Mouse (Mus musculus): ENCODE data around the gene Brpf3.
"Not testable (repeated sequence)": the region's sequence is repeated elsewhere in the genome, so short reads cannot be mapped to it uniquely, and the experiment has no call there.

Gene Brpf3

DNA sequence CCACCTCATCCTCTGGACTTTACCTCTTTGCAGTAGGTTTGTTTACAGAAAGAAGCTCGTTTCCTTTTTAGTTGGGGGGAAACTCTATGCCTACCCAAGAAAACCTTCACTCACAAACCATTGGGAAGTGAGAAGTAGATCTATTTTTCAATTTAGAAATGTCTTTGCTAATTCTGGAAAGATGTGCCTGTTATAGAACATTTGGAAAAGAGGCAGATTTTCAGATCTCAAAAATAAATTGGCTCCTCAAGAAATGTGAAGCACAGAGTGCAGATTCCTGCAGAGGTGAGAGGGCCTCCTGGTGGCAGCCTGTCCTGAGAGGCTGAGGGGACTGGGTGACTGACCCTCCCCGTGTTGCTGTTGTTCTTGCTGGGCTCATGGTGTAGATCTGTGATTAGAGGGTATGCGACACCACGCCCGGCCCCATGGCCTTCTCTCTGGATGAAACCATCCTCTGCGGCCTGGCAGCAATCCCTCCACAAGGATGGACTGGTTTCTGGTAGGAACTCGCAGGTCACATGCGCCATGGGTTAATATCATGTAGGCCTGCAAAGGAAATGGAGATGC, 26.9 kb downstream of the Brpf3 start:
- DNase-seq (ENCODE audit: low spot score in 2 of 2), result peak; percentile 14 to 22

DNA sequence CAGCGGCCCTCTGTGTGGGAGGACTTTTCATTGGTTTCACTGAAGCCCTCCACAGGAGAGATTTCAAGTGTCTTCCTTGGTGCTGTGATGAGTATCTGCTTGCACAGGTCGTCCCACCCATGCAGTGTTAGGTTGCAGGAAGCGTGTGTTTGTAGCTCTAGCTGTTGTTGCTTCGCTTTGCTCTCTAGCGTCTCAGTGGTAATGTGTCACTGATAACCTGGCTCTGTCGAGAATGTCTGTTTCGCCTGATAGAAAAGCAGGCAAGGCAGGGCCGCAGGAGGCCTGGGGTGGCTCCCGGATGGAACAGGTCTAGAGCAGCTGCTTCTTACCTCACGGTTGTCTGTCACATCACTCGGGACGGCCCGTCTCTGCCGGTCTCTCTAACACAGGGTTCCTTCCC, 28.2 kb downstream of the Brpf3 start:
- DNase-seq (ENCODE audit: low spot score in 2 of 2), result no peak

DNA sequence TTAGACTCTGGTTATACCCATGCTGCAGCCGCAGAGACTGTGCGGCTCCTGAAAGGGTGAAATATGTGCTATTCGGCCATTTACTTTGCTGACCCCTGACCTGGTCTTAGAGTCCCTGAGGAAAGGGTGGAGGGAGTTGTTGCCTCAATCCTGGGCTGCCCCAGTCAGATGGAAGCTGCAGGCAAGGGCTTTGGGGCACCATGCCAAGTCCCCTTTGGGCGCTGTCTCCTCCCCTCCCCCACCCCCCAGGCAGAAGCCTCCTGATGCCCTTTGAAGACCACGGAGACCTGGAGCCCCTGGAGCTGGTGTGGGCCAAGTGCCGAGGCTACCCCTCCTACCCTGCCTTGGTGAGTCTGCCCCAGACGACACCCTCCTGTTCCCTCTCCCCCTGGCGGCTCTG, 30.2 kb downstream of the Brpf3 start:
- no peak for DNase-seq (ENCODE audit: low spot score in 2 of 2)

DNA sequence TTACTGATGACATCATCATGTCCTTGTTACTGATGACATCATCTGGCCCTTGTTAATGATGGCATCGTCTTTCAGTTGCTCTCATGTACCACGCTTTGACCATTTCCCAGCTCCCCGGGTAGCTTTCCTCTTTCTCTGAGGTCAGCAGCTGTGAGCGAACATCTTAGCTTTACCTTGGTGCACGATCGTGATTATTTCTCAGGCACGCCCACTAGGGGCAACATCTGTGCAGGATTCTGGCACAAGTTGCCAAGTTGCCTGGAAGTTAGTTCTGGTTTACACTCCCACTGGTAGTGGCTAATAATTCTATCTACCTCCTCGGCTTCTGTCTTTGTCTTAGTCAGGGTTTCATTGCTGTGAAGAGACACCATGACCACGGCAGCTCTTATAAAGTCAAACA, 31.1 kb downstream of the Brpf3 start:
- DNase-seq (ENCODE audit: low spot score in 2 of 2), result no peak

DNA sequence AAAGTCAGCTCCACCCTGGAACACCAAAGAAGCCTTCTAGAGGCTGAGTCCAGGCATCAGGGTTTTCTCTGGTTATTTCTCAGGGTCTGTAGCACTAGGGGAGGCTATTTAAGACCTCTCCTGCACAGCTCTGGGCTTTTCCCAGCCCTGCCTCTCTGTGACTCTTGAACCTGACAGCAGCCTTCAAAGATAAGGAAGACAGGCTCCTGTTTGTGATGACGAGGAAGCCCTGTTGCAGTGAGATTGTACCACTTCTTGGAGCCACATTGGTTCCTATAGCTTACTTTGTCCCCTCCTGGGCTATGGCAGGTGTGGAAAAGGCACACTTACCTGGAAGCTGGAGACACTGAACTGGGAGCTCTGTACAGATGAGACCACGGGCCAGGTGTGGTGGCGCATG, 32.0 kb downstream of the Brpf3 start:
- no peak for DNase-seq (ENCODE audit: low spot score in 2 of 2)

DNA sequence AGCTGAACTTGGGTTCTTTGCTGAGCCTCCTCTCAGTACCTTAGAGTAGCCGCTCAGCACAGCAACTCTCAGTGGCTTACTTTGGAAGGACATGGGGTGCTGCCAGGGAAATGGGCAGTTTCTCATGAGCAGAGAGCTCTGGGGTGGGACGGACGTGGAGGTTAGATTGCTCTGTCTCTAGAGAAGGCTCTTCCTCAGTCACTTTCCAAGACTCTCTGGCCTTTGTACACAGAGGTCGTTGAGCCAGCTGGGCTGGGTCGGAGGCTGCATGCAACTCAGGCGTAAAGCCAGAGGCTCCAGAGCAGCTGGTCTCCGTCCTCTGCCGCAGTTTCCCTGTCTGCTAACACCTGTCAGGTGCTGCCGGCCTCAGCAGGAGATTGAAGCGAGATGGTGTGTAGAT, 33.8 kb downstream of the Brpf3 start:
- DNase-seq (ENCODE audit: low spot score in 2 of 2), result no peak

DNA sequence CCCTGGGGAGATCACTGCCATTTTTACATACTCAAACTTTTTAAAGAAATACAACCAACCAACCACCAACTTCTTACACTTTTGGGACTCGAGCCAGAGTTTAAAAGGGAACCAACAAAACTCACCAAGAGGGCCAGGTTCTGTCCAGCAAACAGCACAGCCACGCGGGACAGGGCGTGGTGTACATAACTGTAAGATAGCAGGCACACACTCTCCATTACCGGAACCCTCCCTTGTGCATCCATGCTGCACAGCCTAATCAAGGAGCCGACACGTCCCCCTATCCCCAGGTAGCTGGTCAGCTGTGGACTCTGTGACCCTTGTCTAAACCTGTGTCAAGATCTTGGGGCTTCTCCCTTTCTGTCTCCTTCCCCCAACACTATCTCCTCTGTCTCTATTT, 37.0 kb downstream of the Brpf3 start:
- DNase-seq (ENCODE audit: low spot score in 2 of 2), result no peak

DNA sequence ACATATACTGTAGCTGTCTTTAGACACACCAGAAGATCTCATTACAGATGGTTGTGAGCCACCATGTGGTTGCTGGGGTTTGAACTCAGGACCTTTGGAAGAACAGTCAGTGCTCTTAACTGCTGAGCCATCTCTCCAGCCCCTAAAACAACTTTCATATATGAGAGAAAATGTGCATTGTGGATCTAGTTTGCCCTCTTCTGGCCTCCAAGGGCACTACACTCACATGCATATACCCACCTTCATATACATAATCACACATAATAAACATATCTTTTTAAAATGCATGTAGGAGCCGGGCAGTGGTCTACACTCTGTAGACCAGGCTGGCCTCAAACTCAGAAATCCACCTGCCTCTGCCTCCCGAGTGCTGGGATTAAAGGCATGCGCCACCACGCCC, 41.1 kb downstream of the Brpf3 start:
- not testable (repeated sequence) for DNase-seq (ENCODE audit: low spot score in 2 of 2)

DNA sequence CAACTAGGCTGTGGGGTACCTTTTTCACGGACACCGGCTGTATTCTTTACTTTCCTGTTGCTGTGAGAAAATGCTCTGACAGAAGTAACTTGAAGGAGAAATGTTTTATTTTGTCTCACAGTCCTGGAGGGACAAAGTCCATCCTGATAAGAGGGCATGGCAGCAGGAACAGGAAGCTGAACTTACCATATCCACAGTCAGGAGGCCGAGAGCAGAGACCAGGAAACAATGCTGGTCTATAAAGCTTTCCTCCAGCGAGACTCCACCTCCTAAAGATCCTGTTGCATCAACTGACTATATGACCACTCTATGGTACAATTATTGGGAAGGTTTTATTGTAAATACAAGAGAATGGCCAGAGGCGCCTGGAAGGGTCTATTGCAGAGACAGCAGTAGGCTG, 42.8 kb downstream of the Brpf3 start:
- DNase-seq (ENCODE audit: low spot score in 2 of 2), result no peak

DNA sequence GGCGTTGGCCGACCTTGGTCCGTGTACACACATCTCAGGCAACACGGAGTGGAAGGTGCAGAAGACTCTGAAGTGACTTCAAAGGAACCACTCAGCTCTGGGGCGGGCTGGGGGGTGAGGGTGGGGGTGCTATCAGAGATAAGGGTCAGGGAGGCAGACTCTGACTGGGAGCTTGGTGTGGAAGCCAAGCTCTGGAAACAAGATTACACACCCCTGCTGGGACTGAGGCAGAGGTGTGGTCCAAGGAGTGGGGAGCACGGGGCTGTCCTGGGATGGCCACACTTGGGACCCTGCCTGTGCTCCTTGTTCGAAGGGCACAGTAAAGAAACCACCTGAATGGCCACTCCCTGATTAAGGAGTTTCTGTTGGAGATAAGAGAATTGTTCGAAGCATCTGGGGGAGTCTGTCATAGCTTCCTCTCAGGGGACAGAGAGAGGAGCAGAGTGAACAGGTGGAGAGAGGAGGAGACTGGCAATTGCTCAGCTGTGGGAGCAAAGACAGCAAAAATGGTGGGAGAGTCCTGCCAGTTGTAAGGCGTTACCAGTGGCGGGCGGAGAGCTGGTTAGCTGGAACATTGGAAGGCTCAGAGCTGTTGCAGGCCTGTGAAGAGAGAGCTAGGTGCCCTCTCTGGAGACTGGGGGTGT, 46.2 kb downstream of the Brpf3 start:
- peak in 1 of 2 experiments; percentile 33 for DNase-seq (ENCODE audit: low spot score in 2 of 2)

DNA sequence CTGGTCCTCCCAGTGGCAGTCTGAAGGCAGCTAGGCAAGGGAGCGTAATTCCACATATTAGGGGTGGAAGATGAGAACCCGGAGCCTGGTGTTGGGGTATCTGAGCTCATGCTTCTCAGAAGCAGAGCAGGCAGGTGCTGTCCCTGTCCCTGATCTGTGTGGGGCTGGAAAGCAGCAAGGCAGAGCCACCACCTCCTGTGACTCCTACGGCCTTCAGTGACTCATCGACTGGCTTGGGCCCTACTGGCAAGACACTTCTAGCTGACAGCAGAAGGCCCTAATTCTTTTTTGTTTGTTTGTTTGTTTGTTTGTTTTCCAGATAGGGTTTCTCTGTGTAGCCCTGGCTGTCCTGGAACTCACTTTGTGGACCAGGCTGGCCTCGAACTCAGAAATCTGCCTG, 49.6 kb downstream of the Brpf3 start:
- DNase-seq (ENCODE audit: low spot score in 2 of 2), result no peak

DNA sequence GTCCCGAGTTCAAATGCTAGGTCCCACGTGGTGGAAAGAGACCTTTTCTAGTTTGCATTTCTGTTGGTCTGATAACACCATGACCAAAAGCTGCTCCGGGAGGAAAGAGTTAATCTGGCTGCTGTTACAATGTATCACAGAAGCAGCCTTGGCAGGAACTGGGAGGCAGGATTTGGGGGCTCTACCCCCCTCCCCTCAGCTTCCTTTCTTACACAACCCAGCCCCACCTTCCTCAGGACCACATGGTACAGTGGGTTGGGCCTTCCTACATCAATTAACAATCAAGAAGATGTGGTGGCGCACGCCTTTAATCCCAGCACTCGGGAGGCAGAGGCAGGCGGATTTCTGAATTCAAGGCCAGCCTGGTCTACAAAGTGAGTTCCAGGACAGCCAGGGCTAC, 53.5 kb downstream of the Brpf3 start:
- DNase-seq (ENCODE audit: low spot score in 2 of 2), result no peak

DNA sequence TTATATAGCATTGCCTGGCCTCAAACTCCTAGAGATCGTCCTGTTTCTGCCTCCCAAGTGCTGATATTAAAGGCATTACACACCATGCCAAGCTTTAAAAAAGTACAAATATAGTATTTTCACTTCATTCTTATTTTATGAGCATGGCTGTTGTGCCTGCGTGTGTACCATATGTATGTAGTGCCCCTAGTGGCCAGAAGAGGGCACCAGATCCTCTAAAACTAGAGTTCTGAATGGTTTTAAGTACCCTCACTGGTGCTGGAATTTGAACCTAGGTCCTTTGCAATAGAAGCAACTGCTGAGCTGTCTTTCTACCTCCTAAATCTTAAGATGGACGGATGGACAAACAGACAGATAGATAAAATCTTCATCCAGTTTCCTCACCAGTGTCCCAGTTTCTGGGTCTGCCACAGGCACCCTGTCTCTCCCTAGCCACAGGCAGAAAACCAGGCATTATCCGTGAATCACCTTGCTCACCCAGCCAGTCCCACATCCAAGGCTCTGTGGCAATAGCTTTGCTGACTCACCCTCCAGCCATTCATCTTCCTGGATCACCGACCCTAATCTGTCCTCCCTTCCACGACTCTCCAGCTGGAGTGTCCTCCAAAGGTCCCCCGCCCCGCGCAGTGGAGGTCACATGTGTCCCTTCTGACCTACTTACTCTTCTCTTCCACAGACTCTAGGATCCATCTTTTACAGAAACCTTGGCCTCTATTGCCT, 54.4 kb downstream of the Brpf3 start:
- DNase-seq (ENCODE audit: low spot score in 2 of 2), result no peak

DNA sequence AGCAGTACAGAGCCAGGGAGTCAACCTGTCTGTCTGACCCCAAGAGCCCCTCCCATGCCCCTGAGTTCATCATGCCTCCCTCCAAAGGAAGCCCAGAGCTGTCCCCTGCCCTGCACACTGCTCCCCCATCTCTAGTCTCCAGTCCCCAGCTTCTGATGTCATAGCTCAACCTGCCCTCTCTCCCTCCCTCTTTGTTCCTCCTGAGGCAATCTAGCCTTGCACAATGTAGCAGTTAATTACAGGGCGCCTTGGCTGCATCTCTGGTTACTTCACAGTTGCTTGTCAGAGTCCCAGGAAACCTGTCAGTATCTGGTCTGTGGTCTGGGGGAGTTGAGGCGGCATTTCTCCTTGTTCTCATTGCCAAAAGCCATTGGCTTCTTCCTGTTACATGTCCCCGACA, 55.1 kb downstream of the Brpf3 start:
- no peak for DNase-seq (ENCODE audit: low spot score in 2 of 2)

DNA sequence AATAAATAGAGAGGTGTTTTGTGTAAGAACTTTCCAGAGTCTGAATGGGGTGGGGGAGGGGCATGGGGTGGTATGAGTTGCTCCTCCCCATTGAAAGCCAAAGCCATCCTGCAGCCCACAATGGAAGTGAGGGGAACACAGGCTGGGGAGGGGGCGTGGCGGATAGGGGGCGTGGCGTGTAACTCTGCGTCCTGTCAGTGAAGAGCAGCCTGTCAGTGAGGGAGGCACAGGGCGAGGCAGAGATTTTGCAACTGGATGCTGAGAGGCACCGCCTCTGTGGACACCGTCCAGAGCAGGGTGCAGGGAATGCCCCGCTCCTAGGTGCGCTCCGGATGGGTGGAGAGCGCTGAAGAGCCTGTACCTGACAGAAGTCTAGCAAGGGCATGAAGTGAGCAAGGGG, 57.3 kb downstream of the Brpf3 start, which contains the start of gene Pnpla1:
Gene Pnpla1 (plus strand): TSS at position 207 of the 400 bp plus-strand sequence.
- no peak for DNase-seq (ENCODE audit: low spot score in 2 of 2)

DNA sequence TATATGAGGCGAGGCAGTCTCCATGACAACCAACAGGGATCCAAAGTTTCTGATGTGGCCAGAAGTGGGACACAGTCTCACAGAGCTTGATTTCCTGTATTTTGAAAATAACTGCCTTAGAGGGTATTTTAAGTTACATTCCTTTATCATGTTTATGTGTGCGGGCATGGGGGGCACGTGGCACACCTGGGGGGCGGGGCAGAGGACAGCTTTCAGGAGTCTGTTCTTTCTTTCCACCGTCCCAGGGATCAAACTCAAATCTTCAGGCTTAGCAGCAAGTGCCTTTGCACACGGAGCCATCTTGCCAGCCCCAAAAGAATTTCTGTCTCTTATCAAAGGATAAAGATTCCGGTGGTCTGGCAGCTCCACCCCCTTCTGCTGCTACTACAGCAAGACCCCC, 63.0 kb downstream of the Brpf3 start:
- DNase-seq (ENCODE audit: low spot score in 2 of 2), result no peak

DNA sequence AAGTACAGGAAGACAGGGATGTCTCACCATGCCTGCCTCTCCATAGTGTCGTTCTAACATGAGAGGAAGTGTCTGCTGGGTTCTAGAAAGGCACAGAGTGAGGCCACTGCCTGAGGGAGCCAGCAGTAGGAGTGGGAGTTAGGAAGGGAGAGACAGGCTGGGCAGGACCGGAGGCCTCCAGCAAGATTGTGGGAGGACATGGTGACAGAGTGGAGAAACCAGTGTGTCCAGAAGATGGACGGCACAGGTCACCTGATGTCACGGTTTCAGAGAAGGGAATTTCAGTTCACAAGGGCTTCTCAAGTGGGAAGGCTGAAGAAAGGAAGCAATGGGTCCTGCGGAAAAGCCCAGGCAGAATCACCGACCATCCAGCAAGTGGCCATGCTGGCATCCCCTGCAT, 63.6 kb downstream of the Brpf3 start:
- DNase-seq (ENCODE audit: low spot score in 2 of 2), result no peak

DNA sequence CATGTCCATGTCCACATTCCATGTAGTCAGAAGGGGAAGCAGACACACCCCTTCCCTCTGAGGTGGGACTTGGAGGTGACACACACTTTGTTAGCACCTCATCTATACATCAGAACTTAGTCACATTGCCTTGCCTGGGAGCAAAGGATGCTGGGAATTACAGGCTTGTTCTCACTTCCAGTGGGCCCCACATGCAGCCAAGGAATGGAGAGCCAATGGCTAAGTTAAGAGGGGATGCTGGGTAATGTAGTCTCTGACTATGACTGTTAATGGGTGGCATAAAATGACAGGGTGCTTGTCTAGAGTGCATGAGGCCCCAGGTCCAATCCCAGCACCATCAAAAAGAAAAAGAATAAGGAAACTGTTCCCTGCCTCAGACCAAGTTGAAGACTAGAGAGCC, 66.0 kb downstream of the Brpf3 start:
- DNase-seq (ENCODE audit: low spot score in 2 of 2), result no peak

DNA sequence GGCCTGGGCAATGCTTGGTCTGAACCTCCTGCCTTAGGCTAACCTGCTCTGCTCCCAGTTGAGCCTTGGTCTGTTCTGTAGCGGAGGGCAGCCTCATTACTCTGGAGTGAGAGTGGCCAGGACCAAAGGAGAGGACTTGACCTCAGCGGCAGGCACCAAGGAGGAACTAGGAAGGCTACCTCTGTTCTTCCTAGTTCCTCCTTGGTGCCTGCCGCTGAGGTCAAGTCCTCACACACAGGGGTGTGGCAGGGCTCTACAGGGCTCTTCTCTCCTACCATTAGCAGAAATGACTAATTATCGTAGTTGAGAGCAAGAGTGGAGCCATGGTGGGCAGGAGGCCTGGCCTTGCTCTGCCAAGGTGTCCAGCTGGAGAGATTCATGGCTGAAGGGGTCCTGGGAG, 66.5 kb downstream of the Brpf3 start:
- DNase-seq (ENCODE audit: low spot score in 2 of 2), result no peak

DNA sequence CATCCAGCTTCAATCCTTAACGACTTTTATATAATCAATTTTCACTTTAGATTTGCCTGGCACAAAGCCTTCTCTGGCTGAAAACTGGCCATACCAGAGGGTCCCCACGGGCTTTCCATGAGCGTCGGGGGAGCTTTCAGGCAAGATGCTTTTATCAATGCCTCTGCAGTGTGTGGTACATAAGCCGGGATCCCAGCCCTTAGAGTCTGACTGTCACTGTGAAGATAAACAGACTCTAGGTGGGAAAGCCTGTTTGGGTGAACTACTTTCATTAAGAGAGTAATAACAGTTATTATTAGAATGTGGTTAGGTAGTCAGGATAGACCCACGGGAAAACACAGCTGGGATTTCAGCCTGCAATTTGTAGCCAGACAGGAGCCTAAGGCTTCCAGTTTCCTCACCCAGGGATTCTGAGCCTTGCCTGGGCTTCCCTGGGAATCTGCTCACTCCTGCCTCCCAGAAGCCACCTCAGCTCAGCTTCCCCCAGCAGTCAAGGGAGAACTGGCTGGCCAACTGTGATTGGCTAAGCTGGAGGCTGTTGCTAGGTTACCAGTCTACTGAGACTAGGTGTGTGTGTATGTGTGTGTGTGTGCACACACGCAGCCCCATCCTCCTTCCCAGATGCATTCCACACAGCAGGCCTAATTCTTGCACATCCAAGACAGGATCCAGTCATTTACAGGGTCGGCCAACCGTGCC, 68.7 kb downstream of the Brpf3 start:
- DNase-seq (ENCODE audit: low spot score in 2 of 2), result peak; percentile 78 to 80

DNA sequence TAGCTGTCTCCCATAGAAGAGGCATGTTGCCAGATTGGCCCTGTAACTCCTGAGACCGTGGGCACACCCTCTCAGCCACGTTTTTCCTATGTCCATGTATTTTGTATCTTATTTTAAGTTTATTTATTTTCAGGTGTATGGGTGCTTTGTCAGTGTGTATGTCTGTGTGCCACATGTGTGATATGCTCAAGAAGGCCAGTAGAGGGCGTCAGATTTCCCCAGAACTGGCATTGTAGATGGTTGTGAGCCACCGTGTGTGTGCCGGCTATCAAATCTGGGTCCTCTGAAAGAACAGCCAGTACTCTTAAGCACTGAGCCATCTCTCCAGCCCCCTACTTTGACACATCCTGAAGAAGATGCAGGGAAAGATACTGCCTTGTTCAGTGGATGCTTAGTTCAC, 69.5 kb downstream of the Brpf3 start:
- no peak for DNase-seq (ENCODE audit: low spot score in 2 of 2)

DNA sequence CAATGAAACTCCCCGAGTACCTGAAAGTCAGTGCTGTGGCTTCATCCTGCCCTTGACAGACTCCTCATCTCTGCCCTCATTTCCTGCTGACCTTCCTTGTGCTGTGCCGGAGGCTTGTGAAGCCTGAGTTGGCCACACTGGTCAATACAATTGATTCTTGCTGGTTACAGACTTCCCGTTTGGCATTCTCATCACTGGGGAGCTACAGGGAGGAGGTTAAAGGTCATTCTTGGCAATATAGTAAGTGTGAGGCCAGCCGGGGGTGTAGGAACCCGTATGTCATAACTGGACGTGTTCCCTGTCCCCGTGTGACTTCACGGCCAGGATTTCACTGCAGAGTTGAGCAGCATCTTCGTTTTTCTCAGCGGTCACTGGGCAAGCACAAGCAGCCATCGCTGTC, 70.9 kb downstream of the Brpf3 start:
- DNase-seq (ENCODE audit: low spot score in 2 of 2), result no peak

DNA sequence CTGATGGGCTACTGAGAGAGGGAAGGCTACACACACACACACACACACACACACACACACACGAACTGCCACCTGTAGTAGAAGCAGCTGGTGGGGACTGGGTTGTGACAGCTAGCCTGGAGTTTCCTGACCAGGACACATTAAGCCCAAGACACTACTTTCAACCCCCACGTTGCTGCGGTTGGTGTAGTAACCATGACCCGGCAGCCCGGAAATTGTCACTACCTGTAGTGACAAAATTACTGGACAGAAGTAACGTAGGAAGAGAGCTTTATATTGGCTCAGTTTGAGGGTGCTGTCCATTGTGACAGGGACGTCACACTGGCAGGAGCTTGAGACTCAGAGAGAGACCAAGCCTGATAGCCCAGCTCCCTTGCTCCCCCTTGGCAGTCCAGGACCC, 71.4 kb downstream of the Brpf3 start:
- DNase-seq (ENCODE audit: low spot score in 2 of 2), result no peak
